Mouse (Mus musculus): Measurements from ENCODE around the gene Gpr35. TPM values are rescaled to one million over a fixed set of nuclear protein-coding genes. Genes with fewer than 3 reads are reported as not detected.

The Gpr35 gene
- 1.3 and 1.9 TPM in 2 replicates for polyA plus RNA-seq (2012; rRNA removed)

DNA sequence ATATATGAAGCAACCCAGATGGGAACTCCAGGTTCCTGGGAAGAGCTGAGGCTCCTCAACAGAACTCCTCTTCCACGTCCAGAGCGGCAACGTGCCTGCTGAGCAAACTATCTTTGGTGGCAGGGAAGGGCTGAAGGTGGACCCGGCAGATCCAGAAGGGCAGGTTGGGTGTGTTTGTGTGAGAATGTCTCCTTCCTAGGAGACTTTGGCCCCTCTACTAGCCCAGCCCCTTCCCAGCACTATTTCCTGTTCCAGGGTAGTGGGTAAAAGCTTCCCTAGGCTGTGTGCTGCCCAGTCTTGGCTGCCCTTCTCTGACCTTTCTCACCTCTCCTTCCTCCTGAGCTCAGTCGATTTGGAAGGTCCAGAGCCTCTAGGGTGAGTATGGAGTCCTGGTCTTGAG, at the start of gene Gpr35:
Gene Gpr35 (plus strand): TSS at position 259 of the 400 bp plus-strand sequence.
- Histone ChIP-seq H3K4me1 (ENCODE audit: control insufficient read depth, insufficient read depth, low read length) (peaks cover 5% of the 10 kb centered on the region; the same call in 1 of the 2 replicates), H3K36me3 (ENCODE audit: control insufficient read depth, insufficient read depth, low read length) (no peaks in the 10 kb centered on the region), H3K4me3 (ENCODE audit: insufficient read depth, low read depth, low read length) (no peak within 1 kb of the TSS), H3K27ac (ENCODE audit: insufficient read depth, low read depth, low read length) (no peak within 1 kb of the TSS), H3K27me3 (replicated peaks; ENCODE audit: control insufficient read depth, insufficient read depth, low read length) (no peaks in the 10 kb centered on the region)
- DNase-seq: no peak
- WGBS: 39% methylated on average over 5 of the region's 5 CpGs
- TF ChIP-seq POLR2A (IDR thresholded peaks at IDR 0.05; ENCODE audit: low read depth, low read length) (no peak), CTCF (conservative IDR thresholded peaks at IDR 0.05; ENCODE audit: insufficient read depth, insufficient read length, low read depth, low read length) (no peak)

DNA sequence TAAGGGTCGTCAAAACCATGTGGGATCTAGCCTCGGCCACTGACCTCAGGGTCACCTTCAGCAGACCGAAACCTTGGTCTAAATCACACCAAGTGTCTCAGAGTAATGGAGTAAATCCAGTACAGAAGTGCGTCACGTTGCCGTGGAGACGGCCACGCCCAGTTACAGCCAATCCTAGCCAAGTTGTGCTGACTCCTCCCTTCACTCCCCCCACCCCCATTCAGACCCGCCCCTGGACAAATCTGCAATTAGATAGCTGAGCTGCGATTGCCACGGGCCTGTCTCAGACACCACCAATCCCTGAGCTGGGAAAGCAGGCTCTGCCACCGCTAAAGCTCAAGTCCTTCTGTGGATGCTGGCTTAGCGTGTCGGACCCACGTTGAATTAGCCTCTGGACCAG, 47.9 kb upstream of the Gpr35 start, which contains the start of gene Ankmy1:
Gene Ankmy1 (minus strand): TSS at position 121 of the 400 bp plus-strand sequence.
- TF ChIP-seq CTCF (conservative IDR thresholded peaks at IDR 0.05; ENCODE audit: insufficient read depth, insufficient read length, low read depth, low read length): no peak
- no peak for TF ChIP-seq POLR2A (IDR thresholded peaks at IDR 0.05; ENCODE audit: low read depth, low read length)
- peak; percentile 68 for DNase-seq
- no peaks in the 10 kb centered on the region for H3K27me3 ChIP-seq (replicated peaks; ENCODE audit: control insufficient read depth, insufficient read depth, low read length)
- H3K4me1 ChIP-seq (ENCODE audit: control insufficient read depth, insufficient read depth, low read length): peaks cover 9% of the 10 kb centered on the region
- H3K36me3 ChIP-seq (ENCODE audit: control insufficient read depth, insufficient read depth, low read length): no peaks in the 10 kb centered on the region
- H3K4me3 ChIP-seq (ENCODE audit: insufficient read depth, low read depth, low read length): no peak within 1 kb of the TSS
- no peak within 1 kb of the TSS for H3K27ac ChIP-seq (ENCODE audit: insufficient read depth, low read depth, low read length)
- 4% methylated on average over 15 of the region's 15 CpGs for WGBS

DNA sequence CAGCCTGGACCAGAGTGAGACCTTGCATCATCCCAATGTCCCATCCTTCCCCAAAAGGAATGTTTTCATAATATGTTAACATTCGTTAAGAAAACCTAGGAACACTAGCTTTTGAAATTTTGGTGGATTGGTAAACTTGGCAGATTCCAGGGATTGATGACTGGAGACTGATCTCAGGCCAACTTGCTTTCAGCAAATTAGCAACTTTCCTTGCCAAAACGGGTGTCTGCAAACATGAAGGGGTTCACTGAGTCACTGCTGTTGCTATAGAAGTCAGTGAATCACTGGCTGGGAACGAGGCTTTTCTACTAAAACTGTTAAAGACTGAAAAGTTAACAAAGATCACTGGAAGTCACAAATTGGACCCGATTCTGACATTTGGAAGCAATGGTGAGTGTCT, 47.0 kb upstream of the Gpr35 start:
- TF ChIP-seq CTCF (conservative IDR thresholded peaks at IDR 0.05; ENCODE audit: insufficient read depth, insufficient read length, low read depth, low read length) (no peak), POLR2A (IDR thresholded peaks at IDR 0.05; ENCODE audit: low read depth, low read length) (no peak)
- DNase-seq: no peak
- Histone ChIP-seq H3K27me3 (replicated peaks; ENCODE audit: control insufficient read depth, insufficient read depth, low read length) (no peaks in the 10 kb centered on the region), H3K4me1 (ENCODE audit: control insufficient read depth, insufficient read depth, low read length) (peaks cover 13% of the 10 kb centered on the region), H3K27ac (ENCODE audit: insufficient read depth, low read depth, low read length) (no peak overlapping the region), H3K4me3 (ENCODE audit: insufficient read depth, low read depth, low read length) (no peak overlapping the region), H3K36me3 (ENCODE audit: control insufficient read depth, insufficient read depth, low read length) (no peaks in the 10 kb centered on the region)
- WGBS: 70% methylated on average over 4 of the region's 4 CpGs

DNA sequence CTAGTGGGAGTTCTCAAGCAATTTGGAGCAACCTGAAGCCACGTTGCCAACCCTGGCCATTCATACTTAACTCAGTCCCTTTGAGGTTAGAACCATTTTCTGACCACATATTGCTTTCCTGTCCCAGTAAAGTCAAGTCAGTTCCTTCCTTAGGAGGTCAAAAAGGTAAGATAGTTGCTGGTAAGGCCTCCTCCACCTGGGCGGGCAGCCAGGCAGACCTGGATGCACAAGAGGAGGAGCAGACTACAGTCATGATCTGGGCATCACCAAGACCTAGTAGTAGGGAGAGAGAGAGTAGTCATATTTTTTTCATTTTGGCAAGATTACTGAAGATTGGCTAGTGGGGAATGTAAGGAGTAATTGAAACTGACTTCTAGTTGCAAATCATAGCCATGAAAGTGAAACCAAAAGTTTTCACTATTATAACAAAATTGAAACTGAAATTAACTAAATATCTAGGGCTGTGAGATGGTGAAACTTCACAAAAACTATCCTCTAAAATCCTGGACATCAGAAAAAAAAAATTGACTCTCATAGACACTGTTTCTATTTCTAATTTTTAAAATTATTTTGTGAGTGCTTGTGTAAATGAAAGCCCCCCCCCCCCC, 44.9 kb upstream of the Gpr35 start:
- Histone ChIP-seq H3K27me3 (replicated peaks; ENCODE audit: control insufficient read depth, insufficient read depth, low read length) (no peaks in the 10 kb centered on the region), H3K4me3 (ENCODE audit: insufficient read depth, low read depth, low read length) (no peak overlapping the region), H3K36me3 (ENCODE audit: control insufficient read depth, insufficient read depth, low read length) (no peaks in the 10 kb centered on the region), H3K4me1 (ENCODE audit: control insufficient read depth, insufficient read depth, low read length) (peaks cover 23% of the 10 kb centered on the region), H3K27ac (ENCODE audit: insufficient read depth, low read depth, low read length) (no peak overlapping the region)
- no peak for TF ChIP-seq CTCF (conservative IDR thresholded peaks at IDR 0.05; ENCODE audit: insufficient read depth, insufficient read length, low read depth, low read length)
- TF ChIP-seq POLR2A (IDR thresholded peaks at IDR 0.05; ENCODE audit: low read depth, low read length): no peak
- no peak for DNase-seq
- 95% methylated on average over 2 of the region's 2 CpGs for WGBS

DNA sequence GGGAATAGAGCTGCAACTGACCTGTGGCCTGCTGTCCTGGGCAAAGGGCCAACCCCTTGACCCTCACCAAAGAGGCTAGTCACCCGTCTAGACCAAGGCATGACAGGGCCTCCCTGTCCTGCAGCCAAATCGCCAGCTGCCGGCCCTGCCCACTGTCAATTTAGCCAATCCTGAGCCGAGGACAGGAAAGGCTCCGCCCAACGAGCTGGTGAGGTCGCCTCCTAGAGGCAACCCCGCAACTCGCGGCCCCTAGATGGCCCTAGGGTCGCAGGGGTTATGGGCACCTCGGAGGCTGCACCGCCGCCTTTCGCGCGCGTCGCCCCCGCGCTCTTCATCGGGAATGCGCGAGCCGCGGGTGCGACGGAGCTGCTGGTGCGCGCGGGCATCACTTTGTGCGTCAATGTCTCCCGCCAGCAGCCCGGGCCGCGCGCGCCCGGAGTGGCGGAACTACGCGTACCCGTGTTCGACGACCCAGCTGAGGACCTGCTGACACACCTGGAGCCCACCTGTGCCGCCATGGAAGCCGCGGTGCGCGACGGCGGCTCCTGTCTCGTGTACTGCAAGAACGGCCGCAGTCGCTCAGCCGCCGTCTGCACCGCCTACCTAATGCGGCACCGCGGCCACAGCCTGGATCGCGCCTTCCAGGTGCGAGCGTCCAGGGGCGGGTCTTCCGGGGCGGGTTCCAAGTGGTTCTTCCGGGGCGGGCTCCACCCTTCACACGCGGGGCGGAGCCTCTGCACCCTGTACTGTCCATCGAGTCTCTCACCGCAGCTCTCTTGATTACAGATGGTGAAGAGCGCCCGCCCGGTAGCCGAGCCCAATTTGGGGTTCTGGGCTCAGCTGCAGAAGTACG, 43.7 kb upstream of the Gpr35 start, which contains the start of gene Dusp28:
Gene Dusp28 (plus strand): TSS at position 203 of the 853 bp plus-strand sequence.
- H3K27ac ChIP-seq (ENCODE audit: insufficient read depth, low read depth, low read length): peak within 1 kb of the TSS; percentile 77
- H3K4me3 ChIP-seq (ENCODE audit: insufficient read depth, low read depth, low read length): peak within 1 kb of the TSS; percentile 74
- peak; percentile 97 for DNase-seq
- H3K4me1 ChIP-seq (ENCODE audit: control insufficient read depth, insufficient read depth, low read length): peaks cover 27% of the 10 kb centered on the region
- no peaks in the 10 kb centered on the region for H3K36me3 ChIP-seq (ENCODE audit: control insufficient read depth, insufficient read depth, low read length)
- TF ChIP-seq CTCF (conservative IDR thresholded peaks at IDR 0.05; ENCODE audit: insufficient read depth, insufficient read length, low read depth, low read length): peak; percentile 52
- peak; percentile 61 for TF ChIP-seq POLR2A (IDR thresholded peaks at IDR 0.05; ENCODE audit: low read depth, low read length)
- no peaks in the 10 kb centered on the region for H3K27me3 ChIP-seq (replicated peaks; ENCODE audit: control insufficient read depth, insufficient read depth, low read length)
- WGBS: under 1% methylated on average over 81 of the region's 81 CpGs

DNA sequence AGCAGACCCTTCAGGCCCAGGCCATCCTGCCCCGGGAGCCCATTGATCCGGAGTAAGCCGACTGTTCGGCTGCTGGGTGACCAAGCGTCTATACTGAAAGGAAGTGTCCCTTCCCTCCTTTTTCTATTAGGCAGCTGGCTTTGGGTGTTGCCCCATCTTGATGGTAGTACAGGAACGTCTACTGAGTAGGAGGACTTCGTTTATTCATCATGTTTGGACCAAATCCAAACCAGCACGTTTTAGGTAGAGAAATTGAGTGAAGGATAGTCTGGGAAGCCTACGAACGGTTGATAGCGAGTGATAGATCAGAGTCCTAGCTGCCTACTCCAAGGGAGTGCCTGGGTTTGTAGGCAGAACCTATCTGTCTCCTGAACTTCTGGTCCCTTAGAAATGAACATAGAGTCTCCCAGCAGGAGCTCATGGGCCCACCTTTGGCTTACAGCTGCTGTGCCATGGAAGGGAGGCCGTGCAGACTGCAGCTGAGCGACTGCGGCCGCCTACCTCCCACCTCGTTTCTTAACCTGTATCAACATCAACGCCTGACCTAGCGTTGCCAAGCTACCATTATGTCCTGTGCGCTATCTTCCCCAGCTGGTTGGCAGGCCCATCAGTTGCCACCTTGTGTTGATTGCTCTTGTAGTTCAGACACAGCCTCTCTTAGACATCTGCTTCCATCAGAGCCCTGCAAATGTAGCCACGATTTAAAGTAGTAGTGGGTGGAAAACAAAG, 42.9 kb upstream of the Gpr35 start:
- Histone ChIP-seq H3K4me1 (ENCODE audit: control insufficient read depth, insufficient read depth, low read length) (peaks cover 29% of the 10 kb centered on the region), H3K4me3 (ENCODE audit: insufficient read depth, low read depth, low read length) (peak overlapping the region; percentile 74), H3K27ac (ENCODE audit: insufficient read depth, low read depth, low read length) (peak overlapping the region; percentile 44; the same call in 1 of the 2 replicates), H3K27me3 (replicated peaks; ENCODE audit: control insufficient read depth, insufficient read depth, low read length) (no peaks in the 10 kb centered on the region), H3K36me3 (ENCODE audit: control insufficient read depth, insufficient read depth, low read length) (no peaks in the 10 kb centered on the region)
- TF ChIP-seq CTCF (conservative IDR thresholded peaks at IDR 0.05; ENCODE audit: insufficient read depth, insufficient read length, low read depth, low read length) (no peak), POLR2A (IDR thresholded peaks at IDR 0.05; ENCODE audit: low read depth, low read length) (no peak)
- no peak for DNase-seq
- WGBS: 45% methylated on average over 20 of the region's 20 CpGs
